Mouse (Mus musculus) 3134 (cell line): Measurements from ENCODE around the gene Mecr.
"Not testable (repeated sequence)": the region's sequence is repeated elsewhere in the genome, so short reads cannot be mapped to it uniquely, and the experiment has no call there.

Experiments used
- DNase-seq: peaks from one replicate; pipeline ENCODE4 v3.0.0-alpha.2; 2011; ENCODE audit warnings: low spot score; ENCODE audit not compliant: insufficient read length; ENCODE audit errors: extremely low read depth

Mecr gene

DNA sequence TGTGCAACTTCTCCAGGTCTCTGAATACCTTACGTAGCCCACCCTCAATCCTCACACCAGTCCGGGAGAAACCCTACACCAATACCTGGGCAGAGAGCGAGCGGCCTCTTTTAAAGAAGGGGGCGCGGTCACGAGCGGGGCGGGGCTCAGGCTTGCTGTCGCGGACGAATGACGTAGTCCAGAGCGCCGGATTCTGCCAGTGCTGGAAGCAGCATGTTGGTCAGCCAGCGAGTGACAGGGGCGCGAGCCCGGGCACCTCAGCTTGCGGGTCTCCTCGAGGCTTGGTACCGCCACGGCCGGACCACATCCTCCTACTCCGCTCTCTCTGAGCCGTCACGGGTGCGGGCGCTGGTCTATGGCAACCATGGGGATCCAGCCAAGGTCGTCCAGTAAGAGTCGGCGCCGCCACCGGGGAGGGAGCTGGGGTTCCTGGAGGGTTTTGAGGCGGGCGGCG lies at the start of gene Mecr:
Gene Mecr, plus strand, starts transcription at position 181 of the 454 bp plus-strand sequence.
- DNase-seq: peak; percentile 87

DNA sequence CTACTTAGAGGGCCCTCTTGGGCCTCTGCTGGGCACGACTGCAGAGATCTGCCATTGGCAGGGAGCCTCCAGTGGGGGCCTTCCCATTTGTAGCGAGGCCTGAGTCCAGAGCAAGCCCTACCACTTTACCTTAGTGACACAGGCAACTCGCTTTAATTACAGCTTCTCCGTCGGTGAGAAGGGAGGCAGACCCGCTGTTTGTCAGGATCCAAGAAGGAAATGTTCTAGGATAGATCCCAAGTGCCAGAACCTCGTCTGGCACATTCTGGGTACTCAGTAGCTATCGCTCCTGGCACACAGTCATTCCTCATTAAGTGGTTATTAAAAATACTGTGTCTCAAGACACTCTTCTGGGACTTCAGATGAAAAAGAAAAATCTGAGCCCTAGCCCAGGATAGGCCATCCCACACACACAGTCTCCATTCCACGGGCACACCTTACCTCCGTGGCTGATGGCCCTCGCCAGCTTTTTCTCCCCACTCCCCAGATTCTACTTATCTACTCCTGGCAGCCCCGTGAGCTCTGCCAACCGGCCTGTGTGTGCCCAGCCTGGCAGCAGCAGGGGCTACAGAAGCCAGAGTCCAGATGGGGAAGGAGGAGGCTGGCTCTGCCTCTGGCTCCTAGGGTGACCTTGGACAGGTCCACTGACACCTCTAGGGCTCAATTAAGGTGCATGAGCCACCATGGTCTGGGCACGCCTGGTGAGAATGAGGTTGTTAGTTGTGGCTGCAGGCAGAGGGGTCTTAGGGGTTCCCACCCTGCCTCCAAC lies 46.8 kb upstream of the Mecr start:
- no peak for DNase-seq

GRCm38 (mm10) chr4:131797483-131797882 lies 45.8 kb upstream of the Mecr start:
- no peak for DNase-seq

- no peak for DNase-seq
Measured at GRCm38 (mm10) chr4:131797920-131798319, 45.4 kb upstream of the Mecr start.

DNA sequence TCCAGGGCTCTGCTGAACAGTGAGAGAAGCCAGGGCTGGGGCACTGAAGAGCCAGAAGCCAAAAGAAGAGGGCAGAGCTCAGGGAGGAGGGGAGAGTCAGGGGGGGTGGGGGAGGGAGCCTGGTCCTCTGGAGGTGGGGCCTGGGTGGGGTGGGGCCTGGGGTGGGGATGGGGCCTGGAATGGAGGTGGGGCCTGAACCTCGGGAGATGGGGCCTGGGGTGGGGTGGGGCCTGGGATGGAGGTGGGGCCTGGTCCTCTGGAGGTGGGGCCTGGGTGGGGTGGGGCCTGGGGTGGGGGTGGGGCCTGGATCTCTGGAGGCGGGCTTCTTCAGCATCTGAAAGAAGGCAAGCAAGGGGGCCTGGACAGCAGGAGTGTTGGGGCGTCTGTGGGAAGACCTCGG lies 44.3 kb upstream of the Mecr start:
- no peak for DNase-seq

GRCm38 (mm10) chr4:131803846-131804245 lies 39.4 kb upstream of the Mecr start:
- no peak for DNase-seq

- not testable (repeated sequence) for DNase-seq
Measured at GRCm38 (mm10) chr4:131804732-131805131, 38.5 kb upstream of the Mecr start.

DNA sequence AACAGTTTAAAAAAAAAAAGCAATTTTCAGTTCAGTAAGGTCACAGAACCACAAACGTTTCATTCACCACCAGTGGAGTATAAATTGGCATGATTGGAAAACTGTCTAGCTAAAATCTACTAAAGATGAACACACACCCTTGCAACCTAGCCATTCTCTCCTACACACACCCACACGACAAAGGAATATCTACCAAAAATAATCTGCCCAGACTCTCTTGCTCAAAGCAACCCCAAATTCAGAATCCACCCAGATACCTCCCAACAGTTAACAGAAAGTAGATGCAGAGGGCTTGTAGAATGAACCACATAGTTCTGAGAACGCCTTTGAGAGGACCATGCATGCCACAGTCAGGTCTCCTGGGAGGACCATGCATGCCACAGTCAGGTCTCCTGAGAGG lies 38.0 kb upstream of the Mecr start:
- DNase-seq: no peak

GRCm38 (mm10) chr4:131812458-131812857 lies 30.8 kb upstream of the Mecr start:
- no peak for DNase-seq

GRCm38 (mm10) chr4:131813798-131814197 lies 29.5 kb upstream of the Mecr start:
- DNase-seq: no peak

DNA sequence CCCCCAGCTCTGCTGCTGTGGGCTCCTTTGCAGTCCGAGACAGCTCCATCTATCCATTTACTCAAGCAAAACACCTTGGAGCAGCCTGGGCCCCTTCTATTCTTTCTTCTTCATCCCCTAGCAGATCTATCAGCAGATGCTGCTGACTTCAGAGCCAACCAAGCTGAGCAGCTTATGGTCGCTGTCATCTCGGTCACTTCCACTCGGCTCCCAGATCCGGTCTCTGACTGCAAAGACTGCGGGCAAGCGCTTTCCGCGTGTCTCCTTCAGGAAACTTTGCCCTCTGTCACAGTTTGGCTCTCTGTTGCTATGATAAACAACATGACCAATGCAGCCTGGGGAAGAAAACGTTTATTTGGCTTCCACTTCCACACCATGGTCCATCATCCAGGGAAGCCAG lies 28.4 kb upstream of the Mecr start:
- no peak for DNase-seq

GRCm38 (mm10) chr4:131815774-131816173 lies 27.5 kb upstream of the Mecr start:
- no peak for DNase-seq

- DNase-seq: no peak
Measured at GRCm38 (mm10) chr4:131818926-131819325, 24.3 kb upstream of the Mecr start.

DNA sequence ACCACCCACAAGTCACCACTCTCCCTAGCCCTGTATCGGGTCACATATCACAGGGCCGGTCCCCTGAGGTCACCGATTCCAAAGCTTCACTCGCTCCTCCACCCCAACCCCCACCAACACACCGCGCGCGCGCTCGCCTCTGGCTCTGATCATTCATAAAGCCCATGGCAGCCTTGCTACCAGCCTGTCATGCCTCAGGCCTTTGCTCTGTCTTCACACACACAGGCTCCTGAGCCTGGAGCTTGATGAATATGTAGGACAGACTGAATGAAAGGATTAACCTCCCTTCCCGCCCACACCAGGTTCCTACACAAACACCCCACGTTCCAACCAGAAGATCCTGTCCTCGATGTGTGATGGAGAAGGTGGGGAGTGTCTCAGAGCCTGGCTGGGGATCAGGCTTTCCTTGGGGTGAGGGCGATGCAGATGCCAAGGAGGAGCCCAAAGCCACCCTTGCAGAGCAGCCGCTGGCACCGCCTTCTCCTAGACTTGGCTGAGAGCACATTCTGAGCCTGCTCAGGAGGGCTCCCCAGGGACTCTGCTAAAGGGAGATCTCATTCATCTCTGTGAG lies 22.0 kb upstream of the Mecr start:
- DNase-seq: no peak

DNA sequence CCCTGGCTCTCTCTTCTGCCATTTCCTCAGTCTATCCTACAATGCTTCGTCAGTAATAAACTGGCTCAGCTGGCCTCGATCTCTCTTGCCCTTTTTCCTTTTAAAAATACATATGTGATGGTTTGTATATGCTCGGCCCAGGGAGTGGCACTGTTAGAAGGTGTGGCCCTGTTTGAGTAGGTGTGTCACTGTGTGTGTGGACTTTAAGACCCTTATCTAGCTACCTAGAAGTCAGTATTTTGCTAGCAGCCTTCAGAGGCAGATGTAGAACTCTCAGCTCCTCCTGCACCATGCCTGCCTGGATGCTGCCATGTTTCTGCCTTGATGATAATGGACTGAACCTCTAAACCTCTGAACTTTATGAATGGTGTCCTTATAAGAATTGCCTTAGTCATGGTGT lies 20.7 kb upstream of the Mecr start:
- no peak for DNase-seq

DNA sequence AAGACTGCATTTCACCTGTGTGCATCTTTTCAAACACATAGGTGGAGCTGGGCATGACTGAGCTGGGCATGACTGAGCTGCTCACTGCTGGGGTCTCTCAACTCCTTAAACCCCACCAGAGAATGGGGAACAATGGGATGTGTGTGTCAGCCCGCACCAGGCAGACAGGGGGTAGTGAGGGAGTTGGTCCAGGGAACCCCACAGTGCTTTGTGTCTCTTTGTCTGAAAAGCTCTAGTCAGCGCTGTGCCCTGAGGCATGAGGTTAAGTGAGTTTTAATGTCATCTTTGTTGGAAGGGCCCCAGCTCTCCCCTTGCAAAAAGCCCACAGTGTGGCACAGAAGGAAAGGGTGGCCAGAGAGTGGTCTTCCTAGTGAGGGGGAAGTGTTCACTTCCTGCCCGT lies 18.3 kb upstream of the Mecr start:
- DNase-seq: no peak

GRCm38 (mm10) chr4:131825830-131826229 lies 17.4 kb upstream of the Mecr start:
- no peak for DNase-seq

GRCm38 (mm10) chr4:131826905-131827304 lies 16.4 kb upstream of the Mecr start:
- DNase-seq: no peak

- DNase-seq: no peak
Measured at GRCm38 (mm10) chr4:131829123-131829522, 14.1 kb upstream of the Mecr start.

GRCm38 (mm10) chr4:131831546-131832045 lies 11.7 kb upstream of the Mecr start:
- DNase-seq: no peak

- DNase-seq: no peak
Measured at GRCm38 (mm10) chr4:131832759-131833407, 10.4 kb upstream of the Mecr start.
